Mouse (Mus musculus) liver (tissue): ENCODE measurements around the gene Dars.
"Not testable (repeated sequence)": the region's sequence is repeated elsewhere in the genome, so short reads cannot be mapped to it uniquely, and the experiment has no call there.

Experiments used
- DNase-seq: peaks from one replicate; pipeline ENCODE4 v3.0.0-alpha.2; 2020; ENCODE audit warnings: mixed read lengths

Dars gene

GRCm38 (mm10) chr1:128337708-128338320 lies 79.4 kb downstream of the Dars start:
- DNase-seq: no peak

GRCm38 (mm10) chr1:128330313-128330712 lies 86.9 kb downstream of the Dars start:
- DNase-seq: no peak

GRCm38 (mm10) chr1:128328218-128328617 lies 89.0 kb downstream of the Dars start, which contains the start of gene Lct:
Gene Lct (minus strand): TSS chr1:128328318.
- DNase-seq: no peak

DNA sequence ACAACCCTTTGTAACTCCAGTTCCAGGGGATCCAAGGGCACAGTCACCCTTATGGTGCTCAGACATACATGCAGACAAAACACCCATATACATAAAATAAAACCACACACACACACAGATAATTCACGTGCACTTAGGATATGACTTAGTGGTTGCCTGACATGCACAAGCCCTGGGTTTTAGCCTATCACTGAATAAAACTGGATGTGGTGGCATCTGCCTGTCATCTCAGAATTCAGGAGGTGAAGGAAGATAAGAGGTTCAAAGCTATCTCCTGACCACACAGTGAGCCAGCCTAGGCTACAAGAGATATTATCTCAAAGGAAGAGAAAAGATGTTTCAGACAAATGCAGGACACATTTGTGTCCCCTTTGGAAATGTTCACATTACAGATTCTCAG lies 90.0 kb downstream of the Dars start:
- no peak for DNase-seq

- DNase-seq: no peak
Measured at GRCm38 (mm10) chr1:128324776-128325175, 92.4 kb downstream of the Dars start.

GRCm38 (mm10) chr1:128323026-128323643 lies 94.0 kb downstream of the Dars start:
- DNase-seq: no peak

GRCm38 (mm10) chr1:128319266-128319665 lies 97.9 kb downstream of the Dars start:
- DNase-seq: not testable (repeated sequence)

DNA sequence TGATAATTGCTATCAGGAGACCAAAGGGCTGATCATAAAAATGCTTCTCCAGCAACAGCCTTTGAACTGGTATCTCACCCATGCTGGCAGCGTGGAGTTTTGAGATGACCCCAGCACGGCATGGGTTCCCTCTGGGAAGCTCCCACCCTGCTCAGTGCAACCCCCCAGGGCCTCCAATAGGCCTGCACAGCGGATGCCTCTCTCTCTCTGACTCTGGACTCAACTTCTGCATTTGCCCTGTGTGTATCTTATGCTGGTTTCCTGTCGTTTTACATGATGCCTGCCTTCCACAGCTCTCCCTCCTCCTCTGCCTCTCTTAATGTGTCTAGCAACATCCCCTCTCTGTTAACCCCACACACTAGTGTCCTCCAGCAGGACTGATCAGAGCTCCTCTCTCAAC lies 102.5 kb downstream of the Dars start:
- DNase-seq: no peak
